Mouse (Mus musculus) 416B (cell line): ENCODE data around the gene Olfr763.
"Not testable (repeated sequence)": the region's sequence is repeated elsewhere in the genome, so short reads cannot be mapped to it uniquely, and the experiment has no call there.

Source experiments
- DNase-seq: peaks from one replicate; pipeline ENCODE4 v3.0.0; 2011; ENCODE audit warnings: low read depth

The Olfr763 gene

DNA sequence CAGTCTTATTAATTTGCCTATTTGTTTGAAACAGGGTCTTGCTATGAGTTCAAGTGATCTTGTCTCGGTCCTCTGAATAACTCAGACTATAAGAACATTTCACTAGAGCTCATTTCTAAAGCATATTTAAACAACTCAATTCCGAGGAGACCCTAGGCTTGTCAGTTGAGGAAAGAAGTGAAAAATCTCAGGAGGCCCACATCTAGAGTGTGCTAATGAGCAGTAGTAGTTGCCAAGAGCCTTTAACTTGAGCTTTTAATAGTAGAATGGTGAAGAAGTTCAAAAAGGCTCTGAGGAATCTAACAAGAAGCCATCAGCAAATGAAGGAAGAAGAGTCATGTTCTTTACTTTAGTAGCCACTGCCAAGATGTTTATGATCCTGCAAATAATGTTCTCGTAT lies 29.2 kb downstream of the Olfr763 start, which contains the start of gene Olfr764-ps1:
Olfr764-ps1 (minus strand) TSS at position 101 of the 400 bp plus-strand sequence.
- DNase-seq = no peak

DNA sequence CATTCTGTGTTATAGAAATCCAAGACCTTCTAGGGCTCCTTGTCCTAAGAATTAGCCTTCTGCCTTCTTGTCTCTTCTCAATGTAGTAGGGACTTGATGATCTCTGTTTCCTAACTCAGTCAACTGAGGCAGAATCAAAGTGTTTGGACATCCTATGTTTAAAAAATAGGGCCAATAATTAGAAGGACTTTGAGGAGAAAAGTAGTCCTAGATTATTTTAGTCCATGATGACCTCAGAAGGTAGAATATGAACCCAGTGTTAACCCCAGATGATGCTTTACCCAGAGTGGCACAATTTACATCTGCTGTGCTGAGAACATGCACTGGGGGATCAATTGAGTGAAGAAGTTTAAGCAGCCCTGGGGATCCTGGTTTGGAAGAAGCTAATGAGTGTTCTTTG lies 39.3 kb downstream of the Olfr763 start, which contains the start of gene Olfr765:
Olfr765 (minus strand) TSS at position 101 of the 400 bp plus-strand sequence.
- not testable (repeated sequence) for DNase-seq
